Mouse (Mus musculus) heart, adult 2 months (tissue): Measurements from ENCODE around the gene Tmem245. TPM values are rescaled to one million over a fixed set of nuclear protein-coding genes. Genes with fewer than 3 reads are reported as not detected.

Experiments used
- DNase-seq, 2 experiments: peaks; one replicate each; pipeline ENCODE4 v3.0.0; 2021
- H3K27ac ChIP-seq: fragments of 200-600 bp; 2 replicates; pipeline ENCODE4 v1.8.1; 2022
- H3K27me3 ChIP-seq: fragments of 200-500 bp; 2 replicates; pipeline ENCODE4 v1.6.1; 2012; ENCODE audit warnings: mild to moderate bottlenecking, low read length, inconsistent platforms, mixed read lengths; ENCODE audit not compliant: control insufficient read depth, insufficient read depth
- H3K36me3 ChIP-seq: fragments of 200-500 bp; 2 replicates; pipeline ENCODE4 v1.6.1; 2012; ENCODE audit warnings: low read length, inconsistent platforms; ENCODE audit not compliant: control insufficient read depth, insufficient read depth
- H3K4me1 ChIP-seq: fragments of 200-500 bp; 2 replicates; pipeline ENCODE4 v1.6.1; 2011; ENCODE audit warnings: low read length; ENCODE audit not compliant: control insufficient read depth, insufficient read depth
- H3K4me3 ChIP-seq: fragments of 200-600 bp; 2 replicates; pipeline ENCODE4 v1.8.1; 2022
- H3K79me2 ChIP-seq: fragments of 200-500 bp; replicated peaks from 2 replicates; pipeline ENCODE4 v1.6.1; 2012; ENCODE audit warnings: mild to moderate bottlenecking, inconsistent platforms, low read length, moderate library complexity, mixed read lengths; ENCODE audit not compliant: control insufficient read depth, insufficient read depth
- H3K9ac ChIP-seq: fragments of 200-500 bp; 2 replicates; pipeline ENCODE4 v1.6.1; 2012; ENCODE audit warnings: low read depth, mild to moderate bottlenecking, control low read depth, inconsistent platforms, low read length, mixed read lengths
- CTCF ChIP-seq: fragments of 200-600 bp; IDR thresholded peaks from 2 replicates; pipeline ENCODE4 v1.8.1; 2022; ENCODE audit warnings: antibody characterized with exemption, mild to moderate bottlenecking, moderate library complexity
- EP300 ChIP-seq: fragments of 200-500 bp; IDR thresholded peaks from 2 replicates; pipeline ENCODE4 v1.6.1; 2011; ENCODE audit warnings: low read depth, low read length, control low read depth; ENCODE audit not compliant: insufficient read depth
- POLR2A ChIP-seq: fragments of 200-500 bp; IDR thresholded peaks from 2 replicates; pipeline ENCODE4 v1.6.1; 2011; ENCODE audit warnings: mild to moderate bottlenecking, low read depth, low read length, control low read depth; ENCODE audit not compliant: insufficient read depth
- WGBS: fragments of 180-500 bp; shearing (Covaris S2); methylation state at CpG from one replicate; pipeline ENCODE4 v1.1.7; 2018; 5-methylcytosine and 5-hydroxymethylcytosine counted together
- intact Hi-C: fragments of 180-260 bp; cut with DNase I; formaldehyde crosslinking; loops from one replicate; pipeline ENCODE4 v1.15.1; 2025
- polyA plus RNA-seq: library from polyadenylated mRNA; depleted of rRNA; stranded (reverse); fragments of >200 nt; gene quantifications from 2 replicates; pipeline ENCODE4 v1.2.3, GENCODE M21; 2012
- total RNA-seq, 2 experiments: library from RNA; stranded (reverse); gene quantifications; 2 replicates each; pipeline ENCODE4 v1.2.3; 2021

The Tmem245 gene
- total and polyA plus RNA-seq, 3 experiments: 24.0 to 77.3 (median 66.3) TPM

- no peaks in the 10 kb centered on the region for H3K27me3 ChIP-seq
- intact Hi-C loops: no loop called here
- no peak overlapping the region for H3K27ac ChIP-seq
- WGBS: 90% methylated on average over 5 of the region's 5 CpGs
- H3K4me3 ChIP-seq: no peak overlapping the region
- no peak overlapping the region for H3K9ac ChIP-seq
- TF ChIP-seq EP300: no peak
- TF ChIP-seq POLR2A: no peak
- no peak for TF ChIP-seq CTCF
- H3K79me2 ChIP-seq: no peaks in the 10 kb centered on the region
- no peaks in the 10 kb centered on the region for H3K4me1 ChIP-seq
- peaks cover 7% of the 10 kb centered on the region for H3K36me3 ChIP-seq
- no peak for DNase-seq
Measured at GRCm38 (mm10) chr4:56907671-56908070, 39.6 kb downstream of the Tmem245 start.

- Histone ChIP-seq H3K27me3 (no peaks in the 10 kb centered on the region), H3K9ac (no peak overlapping the region), H3K4me3 (no peak overlapping the region), H3K27ac (no peak overlapping the region), H3K79me2 (no peaks in the 10 kb centered on the region), H3K36me3 (peaks cover 7% of the 10 kb centered on the region), H3K4me1 (no peaks in the 10 kb centered on the region)
- no peak for DNase-seq
- intact Hi-C loops: no loop called here
- no peak for TF ChIP-seq POLR2A
- TF ChIP-seq EP300: no peak
- TF ChIP-seq CTCF: no peak
- WGBS: 96% methylated on average over 3 of the region's 3 CpGs
Measured at GRCm38 (mm10) chr4:56906926-56907325, 40.3 kb downstream of the Tmem245 start.

GRCm38 (mm10) chr4:56905507-56905906 is 41.7 kb downstream of the Tmem245 start:
- H3K9ac ChIP-seq: no peak overlapping the region
- TF ChIP-seq CTCF (no peak), POLR2A (no peak), EP300 (no peak)
- no peaks in the 10 kb centered on the region for H3K4me1 ChIP-seq
- no peak overlapping the region for H3K4me3 ChIP-seq
- peaks cover under 1% of the 10 kb centered on the region; the same call in 1 of the 2 replicates for H3K36me3 ChIP-seq
- intact Hi-C loops: no loop called here
- no peak overlapping the region for H3K27ac ChIP-seq
- DNase-seq: no peak
- H3K27me3 ChIP-seq: no peaks in the 10 kb centered on the region
- no peaks in the 10 kb centered on the region for H3K79me2 ChIP-seq
- 89% methylated on average over 5 of the region's 5 CpGs for WGBS

- Histone ChIP-seq H3K4me3 (no peak overlapping the region), H3K4me1 (no peaks in the 10 kb centered on the region; the same call in 1 of the 2 replicates), H3K36me3 (peaks cover 2% of the 10 kb centered on the region; the same call in 1 of the 2 replicates), H3K79me2 (no peaks in the 10 kb centered on the region), H3K27me3 (no peaks in the 10 kb centered on the region), H3K9ac (no peak overlapping the region), H3K27ac (no peak overlapping the region)
- TF ChIP-seq CTCF (peak; percentile 74), EP300 (no peak)
- 97% methylated on average over 2 of the region's 2 CpGs for WGBS
- intact Hi-C loops: no loop called here
- DNase-seq: no peak
Measured at GRCm38 (mm10) chr4:56901671-56902070, 45.6 kb downstream of the Tmem245 start.

- WGBS: 96% methylated on average over 8 of the region's 8 CpGs
- intact Hi-C loops: no loop called here
- no peak overlapping the region for H3K9ac ChIP-seq
- no peak for TF ChIP-seq CTCF
- TF ChIP-seq POLR2A: no peak
- no peak for TF ChIP-seq EP300
- H3K4me1 ChIP-seq: no peaks in the 10 kb centered on the region; the same call in none of the 2 replicates
- H3K79me2 ChIP-seq: no peaks in the 10 kb centered on the region
- peaks cover 2% of the 10 kb centered on the region; the same call in 1 of the 2 replicates for H3K36me3 ChIP-seq
- H3K4me3 ChIP-seq: no peak overlapping the region
- DNase-seq: no peak
- H3K27me3 ChIP-seq: no peaks in the 10 kb centered on the region
- no peak overlapping the region for H3K27ac ChIP-seq
Measured at GRCm38 (mm10) chr4:56899216-56899615, 48.0 kb downstream of the Tmem245 start.

GRCm38 (mm10) chr4:56897511-56897910 is 49.7 kb downstream of the Tmem245 start:
- TF ChIP-seq EP300: no peak
- TF ChIP-seq CTCF: peak; percentile 58
- TF ChIP-seq POLR2A: no peak
- DNase-seq: no peak
- no peaks in the 10 kb centered on the region; the same call in none of the 2 replicates for H3K4me1 ChIP-seq
- no peak overlapping the region for H3K27ac ChIP-seq
- H3K27me3 ChIP-seq: no peaks in the 10 kb centered on the region
- WGBS: 75% methylated on average over 3 of the region's 3 CpGs
- intact Hi-C loops: no loop called here
- peaks cover 2% of the 10 kb centered on the region; the same call in 1 of the 2 replicates for H3K36me3 ChIP-seq
- H3K79me2 ChIP-seq: no peaks in the 10 kb centered on the region
- no peak overlapping the region for H3K4me3 ChIP-seq
- H3K9ac ChIP-seq: no peak overlapping the region
